Mouse (Mus musculus) megakaryocyte, embryonic 14.5 days (primary cell): ENCODE measurements at regions not wholly inside any gene's neighbourhood (a gene's known extent, or its start where the extent isn't known, plus 50 kb on each side); places are given as distances from the start of the nearest gene placed in this dataset.
"Not testable (repeated sequence)": the region's sequence is repeated elsewhere in the genome, so short reads cannot be mapped to it uniquely, and the experiment has no call there.

Experiments used
- H3K27me3 ChIP-seq: replicated peaks from 2 replicates; pipeline ENCODE3; 2012; ENCODE audit warnings: inconsistent platforms
- H3K36me3 ChIP-seq: replicated peaks from 2 replicates; pipeline ENCODE3; 2012; ENCODE audit warnings: low read length, inconsistent platforms, mixed read lengths
- H3K4me1 ChIP-seq: 2 replicates; pipeline ENCODE4 v1.6.1; 2012; ENCODE audit warnings: inconsistent platforms
- H3K4me3 ChIP-seq: replicated peaks from 2 replicates; pipeline ENCODE3; 2012; ENCODE audit warnings: moderate library complexity, mild to moderate bottlenecking, inconsistent platforms
- H3K9me3 ChIP-seq: 2 replicates; pipeline ENCODE4 v1.6.1; 2012; ENCODE audit warnings: inconsistent platforms
- FLI1 ChIP-seq: IDR thresholded peaks from 2 replicates; pipeline ENCODE4 v1.6.1; 2012; ENCODE audit warnings: low read length, inconsistent platforms, mixed read lengths
- GATA1 ChIP-seq: IDR thresholded peaks from 3 replicates; pipeline ENCODE4 v1.6.1; 2012; ENCODE audit warnings: mixed read lengths, low read length, inconsistent platforms, borderline replicate concordance

DNA sequence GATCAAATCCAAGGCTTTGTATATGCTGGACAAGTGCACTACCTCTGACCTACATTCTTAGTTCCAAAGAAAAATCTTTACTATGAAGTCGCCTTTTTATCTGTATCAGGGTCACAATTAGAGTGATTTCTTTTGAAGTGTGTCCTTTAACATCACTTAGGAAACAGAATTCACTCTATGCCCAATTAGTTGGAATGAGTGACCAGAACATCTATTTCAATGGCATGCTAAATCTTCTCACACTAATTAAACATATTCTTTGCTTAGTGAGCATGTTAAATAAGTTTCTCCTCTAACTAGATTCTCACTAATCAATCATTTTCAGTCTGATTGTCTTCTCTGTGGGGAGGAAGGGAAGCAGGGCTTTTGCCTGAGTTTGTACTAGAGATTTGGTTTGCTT, 84.9 kb downstream of the Arl6ip6 start:
- Histone ChIP-seq H3K9me3 (no peaks in the 10 kb centered on the region), H3K4me1 (no peaks in the 10 kb centered on the region), H3K27me3 (no peaks in the 10 kb centered on the region), H3K4me3 (no peak overlapping the region), H3K36me3 (no peaks in the 10 kb centered on the region)
- TF ChIP-seq FLI1 (no peak), GATA1 (no peak)

DNA sequence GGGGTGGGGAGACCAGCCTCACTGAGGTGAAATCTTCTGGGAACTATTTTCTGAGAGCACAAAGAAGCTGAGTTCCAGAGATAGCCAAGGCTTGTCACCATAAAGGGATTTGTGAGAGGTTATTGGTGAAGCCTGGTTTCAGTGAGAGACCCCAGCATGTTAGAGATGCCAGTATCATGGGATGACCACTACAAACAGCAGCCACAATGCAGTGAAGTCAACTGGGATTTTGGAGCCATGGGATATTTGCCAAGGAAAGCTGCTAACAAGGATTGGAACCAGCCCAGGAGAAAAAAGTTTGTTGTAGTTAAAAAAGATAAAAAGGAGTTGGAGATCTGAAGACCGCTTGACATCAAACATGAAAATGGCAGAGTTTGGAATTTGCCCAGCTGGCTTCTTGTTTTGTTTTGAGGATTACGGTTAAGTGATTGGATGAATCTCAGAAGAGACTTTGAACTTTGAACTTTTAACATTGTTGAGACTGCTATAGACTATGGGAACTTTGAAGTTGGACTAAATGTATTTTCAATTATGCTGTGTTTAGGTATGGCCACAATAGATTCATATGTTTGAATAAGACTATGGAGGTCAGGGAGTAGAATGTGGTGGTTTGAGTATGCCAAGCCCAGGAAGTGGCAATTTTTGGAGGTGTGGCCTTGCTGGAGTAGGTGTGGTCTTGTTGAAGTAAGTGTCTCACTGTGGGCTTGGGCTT, 110.3 kb downstream of the Arl6ip6 start:
- Histone ChIP-seq H3K36me3 (no peaks in the 10 kb centered on the region), H3K27me3 (no peaks in the 10 kb centered on the region), H3K9me3 (peaks cover 5% of the 10 kb centered on the region; the same call in 1 of the 2 replicates), H3K4me1 (no peaks in the 10 kb centered on the region), H3K4me3 (no peak overlapping the region)
- TF ChIP-seq GATA1 (no peak), FLI1 (no peak)

GRCm38 (mm10) chr2:53330680-53331079, 139.2 kb downstream of the Arl6ip6 start:
- Histone ChIP-seq H3K4me3 (no peak overlapping the region), H3K27me3 (no peaks in the 10 kb centered on the region), H3K9me3 (peaks cover 5% of the 10 kb centered on the region), H3K36me3 (no peaks in the 10 kb centered on the region), H3K4me1 (no peaks in the 10 kb centered on the region)
- TF ChIP-seq FLI1 (no peak), GATA1 (no peak)

DNA sequence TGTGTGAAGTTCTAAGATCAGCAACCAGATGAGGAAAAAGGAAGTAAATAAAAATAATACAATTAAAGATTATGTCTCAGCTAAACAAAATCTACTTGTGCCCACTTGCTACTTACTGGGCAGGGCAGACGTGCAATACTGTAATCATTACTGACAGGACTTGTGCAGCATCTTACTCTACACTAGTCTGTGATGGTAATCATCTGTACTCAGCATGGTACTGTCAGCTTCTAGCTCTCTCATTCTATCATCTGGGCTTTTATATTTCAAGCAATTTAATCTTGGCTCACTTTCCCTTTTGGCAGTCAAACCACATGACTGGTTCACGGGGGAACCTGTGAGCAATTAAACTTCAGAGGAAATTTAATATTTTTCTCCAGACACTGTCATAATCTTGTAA, 167.5 kb downstream of the Arl6ip6 start:
- TF ChIP-seq GATA1 (no peak), FLI1 (no peak)
- Histone ChIP-seq H3K4me1 (no peaks in the 10 kb centered on the region), H3K36me3 (no peaks in the 10 kb centered on the region), H3K27me3 (no peaks in the 10 kb centered on the region), H3K9me3 (peaks cover 9% of the 10 kb centered on the region; the same call in 1 of the 2 replicates), H3K4me3 (no peak overlapping the region)

DNA sequence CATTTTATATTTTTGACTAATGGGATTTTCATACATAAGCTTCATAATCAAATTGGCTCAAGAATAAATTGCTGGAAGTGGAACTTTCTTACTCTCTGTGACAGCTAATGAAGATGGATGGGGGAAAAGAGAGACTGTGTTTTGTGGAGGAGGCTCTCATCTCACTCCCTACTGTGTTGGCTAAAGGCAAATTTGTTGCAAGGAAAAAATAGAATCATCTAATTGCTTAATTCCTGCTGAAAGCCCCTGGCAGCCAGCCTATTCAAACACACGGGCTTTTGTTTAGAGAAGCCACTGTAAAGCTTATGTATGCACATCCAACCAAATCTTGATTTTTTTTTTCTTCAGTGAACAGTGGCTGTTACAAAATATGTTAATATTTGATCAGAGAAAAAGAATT, 190.8 kb downstream of the Arl6ip6 start:
- no peaks in the 10 kb centered on the region for H3K9me3 ChIP-seq
- no peaks in the 10 kb centered on the region for H3K4me1 ChIP-seq
- TF ChIP-seq FLI1 (no peak), GATA1 (no peak)
- no peaks in the 10 kb centered on the region for H3K36me3 ChIP-seq
- no peak overlapping the region for H3K4me3 ChIP-seq
- H3K27me3 ChIP-seq, result no peaks in the 10 kb centered on the region

DNA sequence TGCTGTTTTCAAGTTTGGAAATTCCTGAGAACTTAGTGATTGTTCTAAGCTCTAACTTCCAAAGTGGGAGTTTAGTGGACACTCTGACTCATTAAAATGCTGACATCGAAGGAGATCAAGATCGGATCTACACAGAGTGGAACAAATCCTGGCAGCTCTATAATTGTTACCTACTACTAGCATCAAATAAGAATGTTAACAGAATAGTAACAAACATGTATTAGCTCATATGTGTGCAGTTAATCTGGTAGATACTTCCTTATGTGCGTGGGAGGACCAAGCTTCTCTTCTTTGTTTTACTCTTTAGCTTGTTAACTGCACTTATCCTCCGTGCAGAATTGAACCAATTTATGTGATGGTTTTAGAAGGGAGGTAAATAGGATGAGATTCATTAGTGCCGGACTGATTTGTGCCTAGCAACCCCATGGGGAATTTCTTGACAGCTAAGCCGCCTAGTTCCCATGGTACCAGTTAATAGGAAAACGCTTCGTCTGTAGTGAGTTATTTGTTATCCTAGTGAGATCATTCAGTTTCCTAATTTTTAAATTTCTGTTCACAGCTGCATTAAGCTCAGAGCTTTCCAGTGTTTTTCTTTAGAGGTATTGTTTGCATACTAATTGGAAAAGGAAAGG, 193.1 kb downstream of the Arl6ip6 start:
- Histone ChIP-seq H3K4me1 (no peaks in the 10 kb centered on the region), H3K4me3 (no peak overlapping the region), H3K36me3 (no peaks in the 10 kb centered on the region), H3K27me3 (no peaks in the 10 kb centered on the region), H3K9me3 (peaks cover 11% of the 10 kb centered on the region)
- TF ChIP-seq GATA1, result no peak
- TF ChIP-seq FLI1, result no peak

DNA sequence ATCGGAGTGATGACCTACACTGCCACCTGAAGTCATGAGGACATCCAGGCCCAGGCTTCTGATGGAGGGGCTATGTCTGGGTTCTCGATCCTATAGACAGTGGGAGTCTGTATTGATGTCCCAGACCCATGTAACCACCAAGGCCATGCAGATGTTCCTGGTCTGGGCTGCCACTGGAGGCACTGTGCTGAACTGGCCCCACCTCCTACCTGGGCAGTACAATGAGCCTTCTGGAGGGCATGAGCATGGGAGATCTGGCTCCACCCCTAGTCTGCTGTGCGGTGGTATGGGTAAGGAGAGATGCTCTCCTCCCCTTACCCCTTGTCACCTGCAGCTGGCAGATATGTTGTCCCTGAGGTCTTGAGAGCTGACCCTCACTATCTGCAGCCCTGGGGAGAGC, 197.1 kb downstream of the Arl6ip6 start:
- H3K36me3 ChIP-seq, result no peaks in the 10 kb centered on the region
- H3K4me1 ChIP-seq, result no peaks in the 10 kb centered on the region
- no peak for TF ChIP-seq FLI1
- no peak for TF ChIP-seq GATA1
- no peaks in the 10 kb centered on the region for H3K27me3 ChIP-seq
- peak overlapping the region; percentile 8 for H3K4me3 ChIP-seq
- peaks cover 11% of the 10 kb centered on the region for H3K9me3 ChIP-seq

DNA sequence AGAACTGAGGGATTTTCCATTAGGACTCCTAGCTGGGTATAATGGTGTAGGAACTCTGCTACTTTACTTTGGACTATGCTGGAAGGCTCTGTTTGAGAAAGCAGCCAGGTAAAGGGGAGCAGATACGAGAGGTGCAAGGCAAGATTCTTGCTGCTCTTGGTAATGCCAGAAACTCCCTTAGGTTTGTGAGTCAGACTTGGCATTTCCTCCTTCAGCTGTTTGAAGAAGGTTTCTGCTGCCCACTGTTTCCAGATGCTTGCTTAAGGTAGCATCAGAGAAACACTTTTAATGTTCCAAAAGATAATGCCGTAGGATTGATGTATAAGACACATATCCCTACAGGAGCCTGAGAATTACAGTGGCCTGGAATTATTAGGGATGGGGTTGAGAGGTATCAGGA, 222.9 kb downstream of the Arl6ip6 start:
- TF ChIP-seq FLI1, result no peak
- no peak for TF ChIP-seq GATA1
- H3K4me3 ChIP-seq, result no peak overlapping the region
- no peaks in the 10 kb centered on the region for H3K4me1 ChIP-seq
- peaks cover 9% of the 10 kb centered on the region; the same call in 1 of the 2 replicates for H3K9me3 ChIP-seq
- no peaks in the 10 kb centered on the region for H3K36me3 ChIP-seq
- H3K27me3 ChIP-seq, result no peaks in the 10 kb centered on the region

- TF ChIP-seq FLI1, result no peak
- TF ChIP-seq GATA1, result no peak
Measured at GRCm38 (mm10) chr2:53437046-53437815, 245.7 kb downstream of the Arl6ip6 start.

GRCm38 (mm10) chr2:53440301-53440700, 248.8 kb downstream of the Arl6ip6 start:
- H3K4me3 ChIP-seq, H3K4me1 ChIP-seq, H3K9me3 ChIP-seq, H3K36me3 ChIP-seq, H3K27me3 ChIP-seq: not testable (repeated sequence)

More at GRCm38 (mm10) chr2:53437046-53437815, 245.7 kb downstream of the Arl6ip6 start:
- Histone ChIP-seq H3K4me1 (no peaks in the 10 kb centered on the region), H3K4me3 (no peak overlapping the region), H3K36me3 (no peaks in the 10 kb centered on the region), H3K27me3 (no peaks in the 10 kb centered on the region), H3K9me3 (0 out of 2 replicates have a peak, but pooled peaks cover 3% of the 10 kb centered on the region)
